Mouse (Mus musculus) lung, postnatal 0 days (tissue): ENCODE measurements around the gene Trip12. TPM values are rescaled to one million over a fixed set of nuclear protein-coding genes. Genes with fewer than 3 reads are reported as not detected.

Experiments used
- ATAC-seq: fragments of 200-750 bp; cut with Nextera tagmentation; 2 replicates; pipeline ENCODE4 v1.8.0; 2017; ENCODE audit warnings: moderate library complexity
- DNase-seq: peaks from one replicate; pipeline ENCODE4 v3.0.0-alpha.2; 2016; ENCODE audit warnings: low spot score
- H3K27ac ChIP-seq: fragments of 300-500 bp; sonication (generic); 2 replicates; pipeline ENCODE4 v1.5.1; 2014; ENCODE audit warnings: antibody characterized with exemption, mild to moderate bottlenecking, low read length, mixed read lengths
- H3K27me3 ChIP-seq: fragments of 300-500 bp; sonication (generic); replicated peaks from 2 replicates; pipeline ENCODE4 v1.6.1; 2014; ENCODE audit warnings: low read length, mixed read lengths; ENCODE audit not compliant: insufficient read depth
- H3K36me3 ChIP-seq: fragments of 300-500 bp; sonication (generic); 2 replicates; pipeline ENCODE4 v1.6.1; 2014; ENCODE audit warnings: low read length, mixed read lengths; ENCODE audit not compliant: insufficient read depth
- H3K4me1 ChIP-seq: fragments of 300-500 bp; sonication (generic); 2 replicates; pipeline ENCODE4 v1.6.1; 2014; ENCODE audit warnings: antibody characterized with exemption, low read depth, low read length, mixed read lengths; ENCODE audit not compliant: insufficient read depth
- H3K4me2 ChIP-seq: fragments of 300-500 bp; sonication (generic); replicated peaks from 2 replicates; pipeline ENCODE4 v1.6.1; 2014; ENCODE audit warnings: low read depth, mild to moderate bottlenecking, low read length, moderate library complexity, mixed read lengths
- H3K4me3 ChIP-seq: fragments of 300-500 bp; sonication (generic); 2 replicates; pipeline ENCODE4 v1.5.1; 2014; ENCODE audit warnings: low read depth, low read length
- H3K9ac ChIP-seq: fragments of 300-500 bp; sonication (generic); replicated peaks from 2 replicates; pipeline ENCODE4 v1.6.1; 2014; ENCODE audit warnings: low read depth, mild to moderate bottlenecking
- H3K9me3 ChIP-seq: fragments of 300-500 bp; sonication (generic); 2 replicates; pipeline ENCODE4 v1.6.1; 2016; ENCODE audit warnings: low read length, mixed read lengths
- CTCF ChIP-seq: IDR thresholded peaks from 2 replicates; pipeline ENCODE4 v1.5.1; 2016; ENCODE audit warnings: antibody characterized with exemption, mild to moderate bottlenecking
- EP300 ChIP-seq: IDR thresholded peaks from 2 replicates; pipeline ENCODE4 v1.6.1; 2016; ENCODE audit warnings: antibody characterized with exemption, mild to moderate bottlenecking, control low read depth
- WGBS: fragments of 180-500 bp; shearing (Covaris S2); extraction: QIAGEN DNeasy Blood & Tissue Kit; methylation state at CpG from one replicate; pipeline ENCODE4 v1.1.7; 2014; 5-methylcytosine and 5-hydroxymethylcytosine counted together
- polyA plus RNA-seq: library from polyadenylated mRNA; unstranded; fragments of >200 nt; fragmentation: Nextera tagmentation; extraction: Ambion mirVana; gene quantifications from 2 replicates; pipeline ENCODE4 v1.2.1, GENCODE M21; 2015

The Trip12 gene
- polyA plus RNA-seq, 1 experiment from 2014 or later = 26.6 TPM

DNA sequence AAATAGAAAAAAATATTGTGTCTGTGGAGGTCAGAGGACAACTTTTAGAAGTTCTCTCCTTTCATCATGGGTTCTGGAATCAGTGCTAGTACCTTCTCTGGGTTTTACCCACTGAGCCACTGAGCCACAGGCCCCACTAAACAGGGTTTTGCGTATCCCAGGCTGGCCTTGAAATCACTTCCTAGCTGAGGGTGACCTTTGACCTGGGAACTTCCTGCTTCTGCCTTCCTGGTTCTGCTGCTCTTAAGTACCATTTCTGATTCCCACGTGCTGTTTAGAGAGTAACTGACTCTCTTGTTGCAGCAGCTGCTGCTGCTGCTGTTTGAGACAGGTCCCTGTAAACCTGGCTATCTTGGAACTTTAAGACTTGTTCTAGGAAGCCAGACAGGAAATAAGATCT is 24.3 kb upstream of the Trip12 start:
- no peaks in the 10 kb centered on the region for H3K36me3 ChIP-seq
- no peak overlapping the region for H3K9ac ChIP-seq
- peak; percentile 22 for DNase-seq
- TF ChIP-seq EP300 (no peak), CTCF (no peak)
- H3K27me3 ChIP-seq = no peaks in the 10 kb centered on the region
- WGBS = 55% methylated on average over 2 of the region's 2 CpGs
- no peak overlapping the region for H3K4me2 ChIP-seq
- ATAC-seq = no peak
- H3K27ac ChIP-seq = no peak overlapping the region
- H3K4me1 ChIP-seq = no peaks in the 10 kb centered on the region
- H3K4me3 ChIP-seq = no peak overlapping the region
- H3K9me3 ChIP-seq = no peaks in the 10 kb centered on the region

DNA sequence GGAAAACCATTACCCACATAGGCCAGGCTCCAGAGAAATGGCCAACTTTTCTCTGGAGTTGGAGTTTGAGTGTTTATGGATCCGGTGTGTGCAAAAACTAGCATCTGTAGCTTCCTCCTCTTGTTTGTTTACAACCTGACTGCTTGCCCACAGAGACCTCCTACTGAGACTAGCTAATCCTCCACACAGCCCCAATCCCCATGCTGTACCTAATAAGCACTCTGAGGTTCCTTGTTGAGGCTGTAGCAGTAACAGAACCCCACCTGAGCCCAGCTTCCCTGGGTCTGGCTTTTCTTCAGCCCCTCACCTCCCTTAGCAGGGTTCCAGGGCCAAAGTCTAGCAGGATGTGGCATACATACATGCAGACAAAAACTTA is 20.9 kb upstream of the Trip12 start:
- H3K4me2 ChIP-seq = no peak overlapping the region
- 72% methylated on average over 1 of the region's 1 CpGs for WGBS
- H3K27ac ChIP-seq = no peak overlapping the region
- no peaks in the 10 kb centered on the region for H3K27me3 ChIP-seq
- TF ChIP-seq EP300 = no peak
- no peak for TF ChIP-seq CTCF
- ATAC-seq (no peak), DNase-seq (no peak)
- H3K9ac ChIP-seq = no peak overlapping the region
- no peaks in the 10 kb centered on the region for H3K36me3 ChIP-seq
- no peaks in the 10 kb centered on the region for H3K9me3 ChIP-seq
- H3K4me1 ChIP-seq = no peaks in the 10 kb centered on the region
- H3K4me3 ChIP-seq = no peak overlapping the region

DNA sequence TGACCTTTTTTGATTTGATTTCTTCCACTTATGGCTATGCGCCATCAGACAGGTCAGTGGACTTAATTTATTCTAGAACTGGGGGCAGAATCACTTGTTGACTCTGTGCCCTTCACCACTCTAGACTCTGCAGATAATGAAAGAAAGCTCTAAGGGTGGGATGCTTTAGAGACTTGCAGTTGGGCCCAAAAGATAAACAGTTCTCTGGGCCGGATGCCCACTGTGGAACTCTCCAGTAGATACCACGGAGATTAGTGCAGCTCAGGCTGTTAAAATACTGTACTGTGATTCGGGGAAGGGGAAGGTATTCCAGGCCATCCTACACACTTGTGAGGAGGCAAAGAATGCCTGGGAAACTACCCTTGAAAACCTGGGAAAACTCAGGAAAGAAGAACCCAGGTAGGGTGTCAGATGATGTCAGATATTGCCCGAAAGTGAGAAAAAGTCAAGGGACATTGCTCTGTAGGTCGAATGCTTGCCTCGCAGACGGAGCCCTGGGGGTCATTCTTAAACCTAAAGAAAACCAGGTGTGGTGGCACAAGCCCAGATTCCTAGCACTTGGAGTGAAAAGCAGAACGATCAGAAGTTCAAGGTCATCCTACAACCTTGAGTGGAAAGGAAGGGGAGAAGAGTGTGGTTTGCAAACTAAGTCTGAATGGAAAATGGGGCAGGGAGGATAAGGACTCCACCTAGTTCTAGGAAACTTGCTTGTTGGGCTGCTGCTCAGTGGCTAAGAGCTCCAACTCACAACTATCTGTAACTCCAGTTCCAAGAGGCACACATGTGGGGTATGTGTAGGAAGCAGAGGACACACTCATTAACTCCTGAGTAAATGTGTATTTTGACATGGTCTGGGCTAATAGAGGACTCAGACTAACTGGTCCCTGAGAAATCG is 20.3 kb upstream of the Trip12 start:
- ATAC-seq (no peak), DNase-seq (no peak)
- Histone ChIP-seq H3K27ac (no peak overlapping the region), H3K36me3 (no peaks in the 10 kb centered on the region), H3K4me2 (no peak overlapping the region), H3K4me1 (no peaks in the 10 kb centered on the region), H3K9me3 (no peaks in the 10 kb centered on the region), H3K4me3 (no peak overlapping the region), H3K9ac (no peak overlapping the region), H3K27me3 (no peaks in the 10 kb centered on the region)
- TF ChIP-seq EP300 (no peak), CTCF (no peak)
- WGBS = 65% methylated on average over 10 of the region's 10 CpGs

DNA sequence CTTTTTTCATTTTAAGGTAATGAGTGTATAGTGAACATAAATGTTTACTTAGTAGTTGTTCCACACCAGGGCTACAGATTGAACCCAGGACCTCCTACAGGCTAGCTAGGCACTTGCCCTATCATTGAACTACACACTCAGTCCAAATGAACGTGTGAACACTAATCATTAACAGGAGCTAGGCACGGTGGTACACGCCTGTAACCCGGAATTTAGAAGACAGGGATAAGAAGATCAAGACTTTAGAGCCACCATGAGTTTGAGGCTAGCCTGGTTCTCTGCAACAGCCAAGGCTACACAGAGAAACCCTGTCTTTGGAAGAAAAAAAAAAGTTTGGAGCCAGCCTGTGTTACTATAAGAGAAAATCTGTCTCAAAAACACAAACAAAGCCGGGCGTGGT is 19.3 kb upstream of the Trip12 start:
- Histone ChIP-seq H3K27me3 (no peaks in the 10 kb centered on the region), H3K9me3 (no peaks in the 10 kb centered on the region), H3K9ac (no peak overlapping the region), H3K4me3 (no peak overlapping the region), H3K27ac (no peak overlapping the region), H3K36me3 (no peaks in the 10 kb centered on the region), H3K4me1 (no peaks in the 10 kb centered on the region), H3K4me2 (no peak overlapping the region)
- TF ChIP-seq EP300 (no peak), CTCF (no peak)
- DNase-seq = no peak
- no peak for ATAC-seq
- WGBS = 82% methylated on average over 6 of the region's 6 CpGs

DNA sequence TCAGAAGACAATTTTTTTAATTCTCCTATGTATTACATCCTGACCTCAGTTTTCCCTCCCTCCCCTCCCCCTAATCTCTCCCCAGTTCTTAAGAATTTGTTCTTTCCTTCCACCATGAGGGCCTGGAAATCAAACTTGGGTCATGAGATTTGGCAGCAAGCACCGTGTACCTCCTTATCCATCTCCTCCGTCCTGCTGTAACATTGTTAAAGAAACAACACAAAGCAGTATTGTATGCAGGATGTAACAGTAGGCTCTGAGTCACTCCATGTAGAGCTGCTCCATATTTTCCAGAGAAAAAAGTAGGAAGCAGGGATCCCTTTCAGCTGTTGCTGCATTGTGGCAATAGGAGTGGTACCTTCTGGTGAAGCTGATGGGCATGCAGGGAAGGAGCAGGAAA is 15.4 kb upstream of the Trip12 start:
- Histone ChIP-seq H3K4me1 (no peaks in the 10 kb centered on the region), H3K9ac (no peak overlapping the region), H3K4me2 (no peak overlapping the region), H3K36me3 (no peaks in the 10 kb centered on the region), H3K4me3 (no peak overlapping the region), H3K9me3 (no peaks in the 10 kb centered on the region), H3K27ac (no peak overlapping the region), H3K27me3 (no peaks in the 10 kb centered on the region)
- ATAC-seq (no peak), DNase-seq (no peak)
- TF ChIP-seq EP300 (no peak), CTCF (no peak)
- WGBS = 64% methylated on average over 2 of the region's 2 CpGs

DNA sequence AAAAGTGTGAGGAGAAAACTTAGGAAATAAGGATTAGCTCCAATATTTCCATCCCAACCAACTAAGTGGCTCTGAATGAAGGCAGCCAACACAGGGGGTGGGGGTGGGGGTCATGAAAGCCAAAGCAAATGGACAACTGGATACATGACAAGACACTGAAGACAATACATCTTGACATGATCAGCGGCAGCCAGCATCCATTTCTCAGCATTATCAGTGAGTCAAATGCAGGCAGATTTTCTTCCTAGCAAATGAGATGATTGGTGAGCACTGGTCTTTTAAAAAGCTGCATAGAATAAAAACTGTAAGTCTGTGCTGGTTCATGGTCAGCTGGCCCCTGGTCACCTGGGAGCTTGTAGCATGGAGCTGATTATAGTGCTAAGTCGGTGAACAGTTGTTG is 14.7 kb upstream of the Trip12 start:
- 76% methylated on average over 2 of the region's 2 CpGs for WGBS
- H3K27me3 ChIP-seq = no peaks in the 10 kb centered on the region
- H3K9ac ChIP-seq = no peak overlapping the region
- ATAC-seq = no peak
- no peak for DNase-seq
- TF ChIP-seq CTCF = no peak
- no peak for TF ChIP-seq EP300
- H3K36me3 ChIP-seq = no peaks in the 10 kb centered on the region
- H3K4me2 ChIP-seq = no peak overlapping the region
- no peak overlapping the region for H3K4me3 ChIP-seq
- H3K4me1 ChIP-seq = no peaks in the 10 kb centered on the region
- no peak overlapping the region for H3K27ac ChIP-seq
- no peaks in the 10 kb centered on the region for H3K9me3 ChIP-seq
